Comparison of ENCODE assay signal across 9 mouse cellular contexts in genomic region chr19:5392892-5393291, GRCm38 (mm10). TPM values are rescaled to one million over a fixed set of nuclear protein-coding genes. Genes with fewer than 3 reads are reported as not detected.
A peak's percentile ranks its signal among the peaks of the same experiment; 100 is the strongest.
DNase-seq lines count a peak whose midpoint lies in the region; ATAC-seq lines count a peak whose summit lies in the region.
"Had no signal": no experiment of that assay in that cellular context is flagged by ENCODE, and none has a peak within 500 bp of the region (broad histone marks: within the 10 kb centered on the region; RNA-seq: fewer than 3 reads in every experiment).

No protein-coding gene starts in this region.

- H3K4me3 ChIP-seq in kidney, embryonic 14.5 days (ENCODE audit: low read length) = no peak overlapping the region
- no peak overlapping the region for H3K4me3 ChIP-seq in stomach, embryonic 15.5 days (replicated peaks)

- no peak overlapping the region for H3K9ac ChIP-seq in kidney, embryonic 14.5 days (ENCODE audit: low read depth, low read length)
- H3K9ac ChIP-seq in stomach, embryonic 15.5 days = no peak overlapping the region
- H3K9ac ChIP-seq: liver, embryonic 14.5 days had no signal

- intact Hi-C loops in heart, postnatal 10 days (cut with DNase I) = no loop called here

- peak; percentile 81 for DNase-seq in kidney, adult 18-20 months
- peak; percentile 68 for DNase-seq in adrenal gland, adult 8-10 months
- DNase-seq in heart, postnatal 10 days = peak; percentile 64 to 72
- no peak for DNase-seq in liver
- DNase-seq in yolk sac, embryonic 10.5 days (ENCODE audit: low spot score) = no peak

- H3K36me3 ChIP-seq in kidney, embryonic 14.5 days (ENCODE audit: control insufficient read depth, insufficient read depth, low read length) = no peaks in the 10 kb centered on the region
- no peaks in the 10 kb centered on the region for H3K36me3 ChIP-seq in stomach, embryonic 15.5 days

- WGBS in kidney, embryonic 14.5 days = 66% methylated on average over 4 of the region's 4 CpGs
- 43% methylated on average over 4 of the region's 4 CpGs for WGBS in stomach, embryonic 15.5 days

- no peak overlapping the region for H3K27ac ChIP-seq in kidney, embryonic 14.5 days (ENCODE audit: low read depth, low read length)
- H3K27ac ChIP-seq in stomach, embryonic 15.5 days = 0 out of 2 replicates have a peak overlapping the region, but pooled peaks have one; percentile 2
- H3K27ac ChIP-seq: liver, embryonic 14.5 days had no signal

- ATAC-seq in kidney, embryonic 14.5 days (ENCODE audit: low FRiP score, low TSS enrichment) = no peak
- ATAC-seq in stomach, embryonic 15.5 days (ENCODE audit: insufficient read depth, low FRiP score, low read depth) = no peak
- no peak for ATAC-seq in frontal cortex, adult (ENCODE audit: low TSS enrichment)

- H3K9me3 ChIP-seq in kidney, embryonic 14.5 days (ENCODE audit: control insufficient read depth, low read length) = no peaks in the 10 kb centered on the region
- H3K9me3 ChIP-seq in stomach, embryonic 15.5 days = no peaks in the 10 kb centered on the region

- H3K27me3 ChIP-seq in kidney, embryonic 14.5 days (ENCODE audit: control insufficient read depth, insufficient read depth, low read length) = no peaks in the 10 kb centered on the region
- no peaks in the 10 kb centered on the region for H3K27me3 ChIP-seq in stomach, embryonic 15.5 days (replicated peaks)

- H3K4me2 ChIP-seq in kidney, embryonic 14.5 days (replicated peaks; ENCODE audit: low read depth, low read length) = no peak overlapping the region
- no peak overlapping the region for H3K4me2 ChIP-seq in stomach, embryonic 15.5 days

- H3K4me1 ChIP-seq in kidney, embryonic 14.5 days (ENCODE audit: control insufficient read depth, insufficient read depth, low read length) = peaks cover 8% of the 10 kb centered on the region; the same call in 1 of the 2 replicates
- H3K4me1 ChIP-seq in stomach, embryonic 15.5 days = peaks cover 9% of the 10 kb centered on the region

RNA-seq across cellular contexts. Expression of gene Sart1, which starts 4.4 kb away (rescaled TPM):
- polyA plus RNA-seq in kidney, embryonic 14.5 days (2014; fragmentation: Nextera tagmentation; extraction: Ambion mirVana) = 74.2 and 80.6 TPM in 2 replicates
- 100 to 1,000 TPM in 2 of 4 experiments, 10 to 100 TPM in 2; 75.2 to 101 (median 98.6) TPM for total RNA-seq in adrenal gland, adult 8-10 months (2022)
- 10 to 100 TPM; 47.7 to 50.7 TPM for total RNA-seq in heart, postnatal 10 days (2021)
- 74.8 and 75.3 TPM in 2 replicates for polyA plus RNA-seq in stomach, embryonic 15.5 days (2015; fragmentation: Nextera tagmentation; extraction: Ambion mirVana)

RNA-seq across cellular contexts. Expression of gene Tsga10ip, which starts 9.4 kb away (rescaled TPM):
- 0.16 and 0.35 TPM in 2 replicates for polyA plus RNA-seq in kidney, embryonic 14.5 days (2014; fragmentation: Nextera tagmentation; extraction: Ambion mirVana)
- under 1 TPM in 1 of 4 experiments, not detected in 3; 0.17 TPM for total RNA-seq in adrenal gland, adult 8-10 months (2022)
- total RNA-seq in heart, postnatal 10 days (2021) = not detected
- 8.3 and 12.9 TPM in 2 replicates for polyA plus RNA-seq in stomach, embryonic 15.5 days (2015; fragmentation: Nextera tagmentation; extraction: Ambion mirVana)

RNA-seq across cellular contexts. Expression of gene Banf1, which starts 25.9 kb away (rescaled TPM):
- 527 and 609 TPM in 2 replicates for polyA plus RNA-seq in kidney, embryonic 14.5 days (2014; fragmentation: Nextera tagmentation; extraction: Ambion mirVana)
- total RNA-seq in adrenal gland, adult 8-10 months (2022) = 100 to 1,000 TPM; 130 to 147 (median 140) TPM
- total RNA-seq in heart, postnatal 10 days (2021) = 100 to 1,000 TPM; 173 to 178 TPM
- polyA plus RNA-seq in stomach, embryonic 15.5 days (2015; fragmentation: Nextera tagmentation; extraction: Ambion mirVana) = 433 and 441 TPM in 2 replicates

RNA-seq across cellular contexts. Expression of gene Eif1ad, which starts 26.4 kb away (rescaled TPM):
- polyA plus RNA-seq in kidney, embryonic 14.5 days (2014; fragmentation: Nextera tagmentation; extraction: Ambion mirVana) = 49.9 and 57.1 TPM in 2 replicates
- total RNA-seq in adrenal gland, adult 8-10 months (2022) = 10 to 100 TPM; 22.2 to 26.7 (median 25.2) TPM
- 10 to 100 TPM; 26.4 to 28.8 TPM for total RNA-seq in heart, postnatal 10 days (2021)
- 48.0 and 51.2 TPM in 2 replicates for polyA plus RNA-seq in stomach, embryonic 15.5 days (2015; fragmentation: Nextera tagmentation; extraction: Ambion mirVana)

RNA-seq across cellular contexts. Expression of gene Drap1, which starts 31.9 kb away (rescaled TPM):
- 191 and 248 TPM in 2 replicates for polyA plus RNA-seq in kidney, embryonic 14.5 days (2014; fragmentation: Nextera tagmentation; extraction: Ambion mirVana)
- total RNA-seq in adrenal gland, adult 8-10 months (2022) = 100 to 1,000 TPM; 272 to 295 (median 289) TPM
- total RNA-seq in heart, postnatal 10 days (2021) = 100 to 1,000 TPM; 240 to 260 TPM
- polyA plus RNA-seq in stomach, embryonic 15.5 days (2015; fragmentation: Nextera tagmentation; extraction: Ambion mirVana) = 210 and 222 TPM in 2 replicates

Comparison
In these comparisons a context has a peak if more than half of its experiments do, and no peak if none do; other contexts are left out.
1. DNase-seq: peak in kidney, adult 18-20 months (single experiment), adrenal gland, adult 8-10 months (single experiment) and heart, postnatal 10 days (2 of 2); none in liver (single experiment) and yolk sac, embryonic 10.5 days (single experiment).